Mouse (Mus musculus): ENCODE data around the gene Tnfrsf1a.

DNA sequence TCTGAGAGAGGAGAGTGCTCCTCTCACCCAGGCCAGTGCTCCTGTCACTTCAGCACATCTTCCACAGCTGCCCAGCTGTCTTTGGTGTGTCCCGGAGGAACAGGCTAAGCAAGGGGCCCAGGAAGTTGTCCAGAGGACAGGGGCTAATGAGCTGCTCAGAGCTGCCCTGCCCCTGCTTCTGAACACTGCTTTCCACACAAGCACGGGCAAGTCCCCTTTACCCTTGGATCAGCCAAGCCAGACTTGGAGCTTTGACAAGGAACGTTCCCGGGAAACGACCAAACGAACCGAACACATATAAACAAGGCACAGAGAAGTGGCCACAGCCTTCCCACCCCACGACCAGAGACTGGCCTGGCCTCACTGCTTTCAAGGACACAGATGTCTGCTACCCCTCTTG, 5.1 kb upstream of the Tnfrsf1a start:
- TF ChIP-seq TAL1 (IDR thresholded peaks at IDR 0.05; ENCODE audit: low read length) (no peak), GATA1 (IDR thresholded peaks at IDR 0.05; ENCODE audit: low read length) (no peak)

Measured in erythroblast, embryonic 14.5 days (primary cell).